ENCODE assay signal across 1 mouse cellular context in the genomic region with DNA sequence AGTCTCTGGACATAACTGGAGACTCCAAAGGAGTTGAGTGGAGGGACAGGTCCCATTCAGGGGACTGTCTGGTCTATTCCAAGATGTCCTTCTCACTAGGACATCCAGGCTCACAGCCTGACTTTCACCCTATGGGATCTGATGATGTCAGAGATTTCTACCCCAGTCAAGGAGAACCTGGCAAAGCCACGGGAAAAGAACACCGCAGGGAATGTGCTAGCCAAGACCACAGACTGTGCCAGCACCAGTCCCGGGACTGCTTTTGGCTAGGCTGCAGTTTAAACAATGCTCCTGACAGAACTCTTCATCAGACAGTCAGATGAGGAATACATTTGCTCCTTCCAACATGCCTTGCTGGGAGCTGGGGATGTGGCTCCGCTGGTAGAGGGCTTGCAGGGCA.
TF ChIP-seq lines count a peak whose summit lies in the region.

No protein-coding gene starts in this region.

TF ChIP-seq in CH12.LX, 34 proteins besides CTCF, POLR2A, EP300 and RAD21:
- TF ChIP-seq USF2 (conservative IDR thresholded peaks at IDR 0.05; ENCODE audit: low read depth, low read length) (no peak), USF1 (IDR thresholded peaks at IDR 0.05; ENCODE audit: low read depth, low read length) (no peak), PAX5 (IDR thresholded peaks at IDR 0.05; ENCODE audit: low read length) (no peak), E2F4 (IDR thresholded peaks at IDR 0.05; ENCODE audit: insufficient replicate concordance, low read depth, low read length) (no peak), MXI1 (IDR thresholded peaks at IDR 0.05; ENCODE audit: low read depth, low read length) (no peak), GABPA (IDR thresholded peaks at IDR 0.05; ENCODE audit: insufficient replicate concordance, low read depth, low read length) (no peak), CHD1 (IDR thresholded peaks at IDR 0.05; ENCODE audit: low read depth, low read length) (no peak), JUND (conservative IDR thresholded peaks at IDR 0.05; ENCODE audit: low read depth, low read length) (no peak), HCFC1 (IDR thresholded peaks at IDR 0.05; ENCODE audit: low read depth, low read length) (no peak), CHD2 (IDR thresholded peaks at IDR 0.05; ENCODE audit: low read length) (no peak), ZNF384 (IDR thresholded peaks at IDR 0.05; ENCODE audit: low read depth, low read length) (no peak), SIN3A (IDR thresholded peaks at IDR 0.05; ENCODE audit: low read length) (no peak), MEF2A (IDR thresholded peaks at IDR 0.05; ENCODE audit: borderline replicate concordance, low read depth, low read length) (no peak), ZC3H11A (IDR thresholded peaks at IDR 0.05; ENCODE audit: low read depth, low read length) (no peak), BHLHE40 (IDR thresholded peaks at IDR 0.05; ENCODE audit: low read depth, low read length) (no peak)
